Mouse (Mus musculus) heart, adult 2 months (tissue): Measurements from ENCODE around the gene Gm49388.

Experiments
- CTCF ChIP-seq: fragments of 200-600 bp; IDR thresholded peaks from 2 replicates; pipeline ENCODE4 v1.8.1; 2022; ENCODE audit warnings: antibody characterized with exemption, mild to moderate bottlenecking, moderate library complexity
- POLR2A ChIP-seq: fragments of 200-500 bp; IDR thresholded peaks from 2 replicates; pipeline ENCODE4 v1.6.1; 2011; ENCODE audit warnings: mild to moderate bottlenecking, low read depth, low read length, control low read depth; ENCODE audit not compliant: insufficient read depth

GRCm38 (mm10) chr7:127765756-127766155 is 19.7 kb upstream of the Gm49388 start:
- TF ChIP-seq POLR2A (no peak), CTCF (no peak)
